Mouse (Mus musculus) spleen, adult 18-20 months (tissue): ENCODE results near the gene Prnp.

Experiments
- DNase-seq, 2 experiments: peaks; one replicate each; pipeline ENCODE4 v3.0.0; 2022; ENCODE audit warnings: mixed read lengths in 2 of 2

Prnp gene

DNA sequence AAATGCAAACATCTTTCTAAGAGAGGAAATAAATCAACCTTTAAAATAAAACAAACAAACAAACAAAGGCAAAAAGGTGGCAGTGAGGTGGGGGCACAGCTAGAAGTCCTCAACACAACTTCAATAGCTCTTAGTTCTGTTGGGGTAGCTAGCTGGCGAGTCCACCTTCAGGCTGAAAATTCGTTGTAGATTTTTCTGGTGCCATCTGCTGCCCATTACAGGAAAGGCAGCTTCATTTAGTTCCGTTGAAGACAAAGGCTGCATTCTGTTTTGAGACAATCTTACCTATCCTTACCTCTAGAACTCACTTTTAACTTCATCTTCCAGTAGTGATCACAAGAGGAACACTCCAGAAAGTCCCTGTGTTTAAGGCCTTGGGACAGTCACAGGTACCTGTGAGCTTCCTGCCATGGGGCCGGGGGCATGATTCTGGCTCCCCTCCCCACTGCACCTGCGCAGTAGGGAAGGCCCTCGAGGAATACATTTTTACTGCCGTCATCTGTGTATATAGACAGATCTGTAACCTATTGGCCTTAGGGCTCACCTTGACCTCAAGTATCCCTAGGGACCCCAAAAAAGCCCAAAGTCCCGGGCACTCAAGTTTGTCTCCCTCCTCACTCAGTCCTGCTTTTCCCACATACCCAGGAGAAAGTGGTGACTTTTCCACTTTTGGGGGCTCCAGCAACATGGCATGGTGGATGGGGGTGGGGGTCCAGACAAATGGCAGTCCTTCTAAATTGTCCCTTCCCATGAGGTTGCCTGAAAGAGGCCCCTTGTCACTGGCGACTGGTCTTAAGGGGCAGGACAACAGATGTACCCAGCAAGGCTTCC is 40.3 kb downstream of the Prnp start:
- DNase-seq = peak in 1 of 2 experiments; percentile 63

GRCm38 (mm10) chr2:131950598-131951095 is 40.9 kb downstream of the Prnp start, which contains the start of gene Prnd:
TSS of gene Prnd (plus strand) at chr2:131950861.
- peak in 1 of 2 experiments; percentile 27 for DNase-seq

GRCm38 (mm10) chr2:131952456-131952855 is 42.7 kb downstream of the Prnp start:
- no peak for DNase-seq

- no peak for DNase-seq
Observed at GRCm38 (mm10) chr2:131952961-131953538, 43.3 kb downstream of the Prnp start.

- no peak for DNase-seq
Observed at GRCm38 (mm10) chr2:131953711-131954110, 44.0 kb downstream of the Prnp start.

DNA sequence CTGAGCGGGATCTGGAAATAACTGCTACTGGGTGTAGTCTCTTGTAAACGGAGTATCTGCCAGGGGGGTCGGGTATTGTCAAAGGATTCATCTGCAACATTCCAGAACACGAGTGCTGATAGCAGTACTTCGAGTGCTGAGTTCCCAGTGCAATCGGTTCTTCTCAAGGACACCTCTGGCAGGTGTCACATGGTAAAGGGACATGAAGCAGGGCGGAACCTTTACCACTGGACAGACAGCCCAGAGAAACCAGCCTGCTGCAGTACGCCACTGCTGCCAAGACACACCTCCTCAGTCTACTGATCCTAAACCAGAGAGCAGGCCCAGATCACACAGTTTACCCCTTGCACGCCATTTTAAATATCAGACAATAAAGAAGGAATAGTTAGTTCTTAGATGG is 45.1 kb downstream of the Prnp start:
- DNase-seq = no peak

DNA sequence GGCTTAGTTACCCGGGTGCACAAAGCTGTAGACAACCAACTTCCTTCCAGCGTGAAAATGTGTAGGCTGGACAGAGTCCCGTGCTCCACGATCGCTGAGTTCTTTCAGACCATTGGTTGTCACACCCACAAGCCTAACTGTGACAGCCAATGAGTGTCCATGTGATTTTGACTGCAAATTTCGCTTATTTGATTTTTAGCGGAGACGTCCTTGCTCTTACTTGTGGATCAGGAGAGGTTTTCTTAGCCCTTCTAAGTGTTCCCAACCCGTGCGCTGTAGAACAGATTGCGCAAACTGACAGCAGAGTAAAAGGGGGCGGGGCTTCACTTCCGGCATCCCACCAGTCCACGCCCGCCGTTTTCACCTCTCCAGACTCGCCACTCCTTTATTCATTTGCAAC is 45.5 kb downstream of the Prnp start:
- no peak for DNase-seq

- DNase-seq = no peak
Observed at GRCm38 (mm10) chr2:131956336-131957256, 46.9 kb downstream of the Prnp start.

GRCm38 (mm10) chr2:131957731-131958222 is 48.0 kb downstream of the Prnp start:
- no peak for DNase-seq

DNA sequence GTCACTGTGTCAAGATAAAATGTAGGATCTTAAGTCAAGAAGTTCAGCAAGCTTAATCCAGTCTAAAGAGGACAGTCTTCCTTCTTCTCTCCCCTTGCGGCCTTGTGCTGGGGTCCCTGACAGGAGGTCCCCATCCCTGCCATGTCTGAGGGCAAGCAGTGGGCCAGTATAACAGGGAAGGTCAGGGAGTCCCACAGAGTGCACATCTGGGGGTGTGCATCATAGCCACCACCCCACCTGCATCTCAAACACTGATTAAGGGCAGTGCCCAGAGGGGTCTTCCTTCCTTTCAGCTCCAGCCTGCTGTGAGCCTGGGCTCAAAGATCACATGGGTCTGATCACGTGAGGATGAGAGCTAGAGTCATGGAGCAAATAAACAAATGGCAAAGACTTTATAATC is 51.9 kb downstream of the Prnp start:
- no peak for DNase-seq

DNA sequence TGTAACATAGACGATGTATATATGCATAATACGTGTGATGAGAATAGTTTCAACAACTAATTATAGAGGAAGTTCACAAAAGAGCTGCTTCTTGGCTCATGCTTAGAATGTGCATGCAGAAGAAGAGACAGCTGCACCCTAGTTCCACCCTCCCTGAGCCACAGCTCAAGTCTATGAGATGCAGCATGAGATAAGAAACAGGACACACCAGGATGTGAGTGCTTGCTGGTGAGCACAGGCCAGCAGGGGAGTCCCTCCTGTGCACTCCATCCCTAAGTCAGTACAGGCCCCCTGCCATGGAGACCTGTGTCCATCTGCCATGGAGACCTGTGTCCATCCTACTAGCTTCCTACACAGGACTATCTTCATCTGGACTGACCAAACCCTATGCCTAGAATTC is 60.9 kb downstream of the Prnp start:
- no peak for DNase-seq

GRCm38 (mm10) chr2:131971098-131971497 is 61.4 kb downstream of the Prnp start:
- DNase-seq = no peak

DNA sequence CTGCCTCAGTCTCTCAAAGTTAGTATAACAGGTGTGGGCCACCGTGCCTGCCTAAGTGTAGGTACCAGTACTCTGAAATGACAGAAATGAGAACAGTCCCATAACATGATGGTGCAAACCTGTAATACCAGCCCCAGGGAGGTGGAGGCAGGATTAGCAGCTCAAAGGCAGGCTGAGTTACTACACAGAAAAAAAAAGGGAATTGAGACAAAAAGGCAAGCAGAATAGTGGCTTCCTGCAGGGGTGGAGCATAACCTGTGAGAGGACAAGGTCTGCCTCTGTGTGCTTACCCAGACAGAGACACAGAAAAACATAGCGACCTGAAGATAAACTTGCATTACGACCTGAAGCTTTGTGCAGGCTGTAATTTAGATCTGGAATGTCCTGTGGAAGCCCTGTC is 66.9 kb downstream of the Prnp start:
- no peak for DNase-seq

DNA sequence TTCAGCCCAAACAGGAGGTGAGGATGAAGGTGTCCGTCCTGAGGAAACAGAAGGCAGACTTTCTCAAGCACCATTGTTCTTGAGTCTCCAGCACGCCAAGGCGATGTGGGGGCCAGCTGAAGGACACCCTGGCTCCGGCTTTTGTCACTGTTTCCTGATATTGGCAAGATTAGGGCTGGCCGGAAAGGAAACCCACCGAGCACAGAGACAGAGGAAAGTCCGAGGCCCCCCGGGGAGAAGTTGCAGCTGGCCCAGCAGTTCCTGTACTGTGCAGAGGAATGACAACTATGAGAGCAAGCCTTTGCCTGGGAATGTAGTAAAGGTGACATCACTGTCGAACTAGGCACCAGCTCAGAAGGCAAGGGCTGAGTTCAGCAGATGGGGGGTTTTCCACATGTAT is 71.1 kb downstream of the Prnp start:
- no peak for DNase-seq

DNA sequence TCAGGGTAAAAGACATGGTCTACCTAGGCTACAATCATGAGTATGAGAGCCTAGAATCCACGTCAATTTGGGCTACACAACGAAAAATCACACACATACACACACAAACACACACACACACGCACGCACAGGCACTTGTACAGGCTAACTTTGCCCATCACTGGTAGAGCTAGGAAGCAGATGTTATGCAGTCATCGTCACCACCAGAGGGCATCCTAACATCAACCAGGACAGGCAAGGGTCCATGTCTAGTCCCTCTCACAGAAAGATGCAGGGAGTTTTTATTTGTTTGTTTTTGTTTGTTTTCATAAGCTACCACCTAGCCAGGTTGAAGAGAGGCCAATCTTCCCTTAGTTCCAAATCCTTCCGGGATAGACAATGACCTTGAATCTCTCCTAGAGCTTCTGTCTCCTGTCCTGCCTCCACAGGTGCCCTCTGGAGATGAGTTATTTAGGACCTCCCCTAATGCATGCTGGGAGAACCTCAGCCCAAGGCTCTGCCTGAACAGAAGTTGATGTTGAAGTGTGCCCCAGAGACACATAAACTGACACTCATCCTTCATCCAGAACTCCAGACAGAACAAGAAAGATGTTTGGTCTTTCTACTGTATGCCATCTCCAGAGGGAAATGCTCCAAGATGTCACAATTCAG is 72.9 kb downstream of the Prnp start:
- DNase-seq = peak in 1 of 2 experiments; percentile 50

- DNase-seq = no peak
Observed at GRCm38 (mm10) chr2:131987950-131988349, 78.2 kb downstream of the Prnp start.
